Mouse (Mus musculus): ENCODE measurements around the gene Aoc1. TPM values are rescaled to one million over a fixed set of nuclear protein-coding genes. Genes with fewer than 3 reads are reported as not detected.

Aoc1 gene
- polyA plus RNA-seq, 1 experiment from 2014 or later, result not detected

DNA sequence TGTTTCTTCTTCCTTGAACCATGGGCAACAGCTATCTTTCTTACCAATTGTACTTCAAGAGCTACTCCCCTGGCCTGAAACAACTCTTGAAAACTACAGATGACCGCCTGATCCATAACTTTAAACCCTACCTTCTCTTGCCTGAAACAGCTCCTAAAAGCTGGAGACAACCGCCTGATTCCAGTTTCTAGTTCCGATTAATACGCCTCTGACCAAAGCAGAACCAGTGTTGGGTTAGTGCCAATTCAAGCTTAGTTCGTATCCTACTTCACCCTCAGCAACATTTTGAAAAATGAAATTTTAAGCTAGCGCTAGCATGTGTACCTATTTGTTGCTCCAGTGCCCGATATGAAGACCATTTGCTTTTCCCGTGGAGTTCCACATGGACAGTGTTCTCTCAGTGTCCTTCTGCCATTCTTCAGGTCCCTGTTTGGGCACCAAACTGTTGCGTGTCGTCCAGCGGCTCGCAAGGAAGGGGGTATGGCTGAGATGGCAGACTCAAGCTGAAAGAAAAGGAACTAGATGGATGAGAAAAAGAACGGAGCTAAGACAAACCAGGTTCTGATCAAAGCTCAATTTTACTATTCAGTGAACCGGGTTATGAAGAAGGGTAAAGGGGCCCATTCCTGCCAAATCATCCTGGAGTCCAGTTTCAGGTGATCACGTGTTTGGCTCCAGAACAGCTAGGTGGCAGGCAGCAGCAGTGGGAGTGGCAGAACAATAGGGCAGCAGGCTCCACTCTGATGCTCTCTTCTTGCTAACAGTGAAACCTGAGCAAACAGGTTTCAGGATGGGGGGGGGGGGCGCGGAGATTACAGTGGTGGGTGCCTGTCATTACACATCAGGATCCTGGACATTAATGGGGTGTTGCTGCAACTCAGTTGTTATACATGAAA lies 30.1 kb downstream of the Aoc1 start:
- Histone ChIP-seq H3K4me3 (no peak overlapping the region), H3K9me3 (replicated peaks) (no peaks in the 10 kb centered on the region), H3K4me1 (peaks cover 3% of the 10 kb centered on the region; the same call in 1 of the 2 replicates), H3K27me3 (ENCODE audit: low read depth, poor library complexity, severe bottlenecking) (no peaks in the 10 kb centered on the region), H3K27ac (no peak overlapping the region), H3K36me3 (no peaks in the 10 kb centered on the region)
- DNase-seq (ENCODE audit: low spot score), result no peak
- 92% methylated on average over 16 of the region's 17 CpGs for WGBS

DNA sequence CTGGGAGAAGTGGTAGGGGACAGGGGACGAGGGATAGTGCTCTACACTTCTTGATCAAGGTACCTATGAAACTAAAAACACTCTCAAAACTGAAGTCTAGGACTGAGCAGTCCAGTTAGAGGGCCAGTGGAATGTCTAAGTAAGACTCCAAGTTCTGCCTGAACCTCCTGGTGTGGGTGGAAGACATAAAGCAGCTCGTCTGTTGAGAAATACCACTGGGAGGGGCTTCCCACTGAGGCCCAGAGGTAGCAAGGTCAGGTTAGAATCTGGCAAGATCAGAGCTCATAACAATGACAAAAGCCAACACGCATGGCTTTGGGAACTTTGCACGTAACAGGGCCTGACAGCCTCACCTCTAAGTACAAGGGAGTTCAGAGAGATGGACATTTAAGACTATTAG lies 30.7 kb downstream of the Aoc1 start:
- Histone ChIP-seq H3K27me3 (ENCODE audit: low read depth, poor library complexity, severe bottlenecking) (no peaks in the 10 kb centered on the region), H3K36me3 (no peaks in the 10 kb centered on the region), H3K4me1 (peaks cover 3% of the 10 kb centered on the region; the same call in 1 of the 2 replicates), H3K27ac (no peak overlapping the region), H3K9me3 (replicated peaks) (no peaks in the 10 kb centered on the region), H3K4me3 (no peak overlapping the region)
- no peak for DNase-seq (ENCODE audit: low spot score)
- 79% methylated on average over 4 of the region's 4 CpGs for WGBS

DNA sequence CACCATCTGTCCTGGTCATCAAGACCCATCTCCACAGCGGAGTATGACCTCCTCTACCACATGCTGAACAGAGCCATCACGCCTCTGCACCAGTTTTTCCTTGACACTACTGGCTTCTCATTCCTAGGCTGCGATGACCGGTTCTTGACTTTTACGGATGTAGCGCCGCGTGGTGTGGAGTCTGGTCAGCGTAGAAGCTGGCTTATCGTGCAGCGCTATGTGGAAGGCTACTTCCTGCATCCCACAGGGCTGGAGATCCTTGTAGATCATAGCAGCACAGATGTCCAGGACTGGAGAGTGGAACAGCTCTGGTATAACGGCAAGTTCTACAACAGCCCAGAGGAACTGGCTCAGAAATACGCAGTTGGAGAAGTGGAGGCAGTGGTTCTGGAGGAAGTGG lies 32.9 kb downstream of the Aoc1 start:
- no peak for DNase-seq (ENCODE audit: low spot score)
- Histone ChIP-seq H3K27ac (no peak overlapping the region), H3K27me3 (ENCODE audit: low read depth, poor library complexity, severe bottlenecking) (no peaks in the 10 kb centered on the region), H3K36me3 (no peaks in the 10 kb centered on the region), H3K4me3 (no peak overlapping the region), H3K9me3 (replicated peaks) (no peaks in the 10 kb centered on the region), H3K4me1 (peaks cover 3% of the 10 kb centered on the region; the same call in 1 of the 2 replicates)
- WGBS, result 93% methylated on average over 13 of the region's 13 CpGs

DNA sequence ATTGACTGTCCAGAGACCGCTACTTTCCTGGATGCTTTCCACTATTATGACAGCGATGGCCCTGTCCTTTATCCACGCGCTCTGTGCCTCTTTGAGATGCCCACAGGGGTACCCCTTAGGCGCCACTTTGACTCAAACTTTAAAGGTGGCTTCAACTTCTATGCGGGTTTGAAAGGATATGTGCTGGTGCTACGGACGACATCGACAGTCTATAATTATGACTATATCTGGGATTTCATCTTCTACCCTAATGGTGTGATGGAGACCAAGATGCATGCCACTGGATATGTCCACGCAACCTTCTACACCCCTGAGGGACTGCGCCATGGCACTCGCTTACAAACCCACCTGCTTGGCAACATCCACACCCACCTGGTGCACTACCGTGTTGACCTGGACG lies 33.7 kb downstream of the Aoc1 start:
- peak; percentile 8 for DNase-seq (ENCODE audit: low spot score)
- 94% methylated on average over 14 of the region's 14 CpGs for WGBS

GRCm38 (mm10) chr6:48909229-48909628 lies 36.5 kb downstream of the Aoc1 start:
- DNase-seq (ENCODE audit: low spot score), result no peak
- Histone ChIP-seq H3K9me3 (replicated peaks) (no peaks in the 10 kb centered on the region), H3K27me3 (ENCODE audit: low read depth, poor library complexity, severe bottlenecking) (no peaks in the 10 kb centered on the region), H3K27ac (no peak overlapping the region), H3K4me1 (no peaks in the 10 kb centered on the region), H3K36me3 (no peaks in the 10 kb centered on the region), H3K4me3 (no peak overlapping the region)
- 75% methylated on average over 1 of the region's 1 CpGs for WGBS

More for the DNA sequence above, 33.7 kb downstream of the Aoc1 start:
- Histone ChIP-seq H3K4me1 (peaks cover 3% of the 10 kb centered on the region; the same call in 1 of the 2 replicates), H3K27ac (no peak overlapping the region), H3K27me3 (ENCODE audit: low read depth, poor library complexity, severe bottlenecking) (no peaks in the 10 kb centered on the region), H3K36me3 (no peaks in the 10 kb centered on the region), H3K4me3 (no peak overlapping the region), H3K9me3 (replicated peaks) (no peaks in the 10 kb centered on the region)

DNA sequence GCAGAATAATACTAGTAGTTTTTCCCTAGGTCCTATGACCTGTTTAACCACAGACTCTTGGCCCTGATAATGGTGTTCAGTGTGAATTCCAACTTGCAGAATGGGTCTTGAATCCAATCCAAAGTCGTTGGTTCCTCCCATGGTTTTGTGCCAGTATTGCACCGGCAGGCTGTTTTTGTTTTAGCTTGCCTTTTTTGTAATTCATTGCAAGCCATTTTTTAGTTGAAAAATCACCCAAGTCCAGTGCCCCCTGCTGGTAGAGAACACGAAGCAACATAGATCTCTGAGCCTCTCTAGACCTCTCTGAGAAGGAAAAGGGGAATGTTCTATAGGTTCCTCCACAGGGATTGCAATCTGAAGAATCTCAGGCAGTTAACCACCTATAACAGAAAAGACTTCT lies 39.3 kb downstream of the Aoc1 start:
- no peaks in the 10 kb centered on the region for H3K9me3 ChIP-seq (replicated peaks)
- no peaks in the 10 kb centered on the region for H3K36me3 ChIP-seq
- no peaks in the 10 kb centered on the region for H3K4me1 ChIP-seq
- 53% methylated on average over 3 of the region's 3 CpGs for WGBS
- H3K27me3 ChIP-seq (ENCODE audit: low read depth, poor library complexity, severe bottlenecking), result no peaks in the 10 kb centered on the region
- peak; percentile 49 for DNase-seq (ENCODE audit: low spot score)
- H3K27ac ChIP-seq, result no peak overlapping the region
- no peak overlapping the region for H3K4me3 ChIP-seq

DNA sequence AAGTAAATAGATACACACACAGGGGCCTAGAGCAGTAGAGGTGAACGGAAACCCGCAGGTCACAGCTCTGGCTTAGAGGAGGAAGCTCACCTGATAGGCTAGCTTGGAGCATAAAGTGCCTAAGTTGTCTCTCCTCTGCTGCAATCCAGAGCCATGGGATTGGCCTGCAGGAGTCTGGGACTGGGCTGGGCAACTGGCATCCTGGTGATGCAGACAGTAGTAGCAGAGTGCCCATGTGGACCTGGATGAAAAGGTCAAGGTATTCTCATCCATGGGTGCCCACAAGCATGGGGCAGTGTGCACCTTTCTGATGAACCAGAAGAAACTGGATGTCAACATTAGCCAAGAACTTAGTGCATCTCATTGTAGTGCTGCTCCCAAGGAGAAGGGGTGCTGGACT lies 40.9 kb downstream of the Aoc1 start:
- Histone ChIP-seq H3K4me3 (no peak overlapping the region), H3K27ac (no peak overlapping the region), H3K9me3 (replicated peaks) (no peaks in the 10 kb centered on the region), H3K36me3 (no peaks in the 10 kb centered on the region), H3K4me1 (no peaks in the 10 kb centered on the region), H3K27me3 (ENCODE audit: low read depth, poor library complexity, severe bottlenecking) (no peaks in the 10 kb centered on the region)
- 93% methylated on average over 2 of the region's 2 CpGs for WGBS
- DNase-seq (ENCODE audit: low spot score), result no peak

GRCm38 (mm10) chr6:48929595-48929994 lies 56.9 kb downstream of the Aoc1 start, which contains the start of gene 1600015I10Rik:
1600015I10Rik (plus strand) TSS chr6:48929895.
- Histone ChIP-seq H3K4me3 (no peak within 1 kb of the TSS), H3K27ac (no peak within 1 kb of the TSS), H3K9me3 (replicated peaks) (no peaks in the 10 kb centered on the region), H3K27me3 (ENCODE audit: low read depth, poor library complexity, severe bottlenecking) (no peaks in the 10 kb centered on the region), H3K4me1 (no peaks in the 10 kb centered on the region), H3K36me3 (no peaks in the 10 kb centered on the region)
- 90% methylated on average over 5 of the region's 5 CpGs for WGBS
- no peak for DNase-seq (ENCODE audit: low spot score)

DNA sequence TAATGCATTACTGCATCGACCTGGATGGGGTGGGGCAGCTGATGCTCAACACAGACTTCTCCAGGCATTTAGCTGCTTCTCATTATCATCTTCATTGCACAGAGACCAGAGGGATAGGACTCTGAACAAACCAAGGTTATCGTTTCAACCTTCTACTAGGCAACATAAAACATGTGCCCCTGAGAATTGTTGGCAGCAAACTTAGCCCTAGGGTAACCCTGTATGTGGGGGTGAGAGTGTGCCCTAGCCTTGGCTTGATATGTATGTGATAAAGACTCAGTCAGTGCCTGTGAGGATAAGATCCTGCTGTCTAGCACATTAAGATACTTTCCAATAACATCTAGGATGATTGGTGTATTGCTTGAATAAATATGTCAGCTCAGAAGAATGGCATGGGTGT lies 76.9 kb downstream of the Aoc1 start:
- WGBS, result 90% methylated on average over 2 of the region's 2 CpGs
- Histone ChIP-seq H3K4me3 (no peak overlapping the region), H3K4me1 (no peaks in the 10 kb centered on the region), H3K27me3 (ENCODE audit: low read depth, poor library complexity, severe bottlenecking) (no peaks in the 10 kb centered on the region), H3K27ac (no peak overlapping the region), H3K36me3 (no peaks in the 10 kb centered on the region), H3K9me3 (replicated peaks) (no peaks in the 10 kb centered on the region)
- DNase-seq (ENCODE audit: low spot score), result peak; percentile 22

DNA sequence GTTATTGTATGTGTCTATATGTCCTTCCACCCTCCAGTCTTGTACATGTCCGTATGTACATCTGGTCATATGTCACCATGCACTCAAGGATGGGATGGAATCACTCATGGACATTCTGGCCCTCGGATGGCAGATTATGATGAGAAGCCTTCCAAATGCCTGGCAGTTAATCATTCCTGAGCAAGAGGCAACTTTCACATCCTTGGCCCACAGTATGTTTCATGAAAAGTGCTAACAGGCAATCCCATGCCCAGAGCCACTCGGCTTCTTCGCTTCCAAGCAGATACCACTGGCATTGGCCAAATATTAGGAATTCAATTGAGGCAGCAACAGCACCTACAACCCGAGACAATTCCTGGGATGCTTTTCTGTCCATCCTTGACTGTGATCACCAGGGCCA lies 78.0 kb downstream of the Aoc1 start:
- no peaks in the 10 kb centered on the region for H3K36me3 ChIP-seq
- no peak for DNase-seq (ENCODE audit: low spot score)
- 87% methylated on average over 5 of the region's 5 CpGs for WGBS
- no peak overlapping the region for H3K27ac ChIP-seq
- H3K4me3 ChIP-seq, result no peak overlapping the region
- no peaks in the 10 kb centered on the region for H3K4me1 ChIP-seq
- no peaks in the 10 kb centered on the region for H3K27me3 ChIP-seq (ENCODE audit: low read depth, poor library complexity, severe bottlenecking)
- no peaks in the 10 kb centered on the region for H3K9me3 ChIP-seq (replicated peaks)

DNA sequence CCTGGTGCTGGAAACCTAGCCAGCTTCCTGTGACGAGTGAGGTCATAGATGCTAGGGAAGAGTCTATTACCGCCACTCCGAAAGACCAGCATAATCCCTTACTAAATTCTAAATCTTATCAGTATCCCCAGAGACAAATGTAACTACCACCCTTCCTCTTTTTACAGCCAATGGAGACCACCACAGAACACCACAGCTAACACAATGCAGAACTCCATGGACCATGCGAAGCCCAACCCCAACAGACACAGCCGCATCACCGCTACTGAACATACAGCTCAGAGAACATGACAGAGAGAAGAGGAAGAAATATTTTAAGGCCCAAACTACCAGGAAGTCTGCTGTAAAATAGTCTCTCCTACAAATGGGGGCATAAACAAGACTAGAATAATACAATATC lies 78.9 kb downstream of the Aoc1 start:
- no peak for DNase-seq (ENCODE audit: low spot score)
- H3K27ac ChIP-seq, result no peak overlapping the region

DNA sequence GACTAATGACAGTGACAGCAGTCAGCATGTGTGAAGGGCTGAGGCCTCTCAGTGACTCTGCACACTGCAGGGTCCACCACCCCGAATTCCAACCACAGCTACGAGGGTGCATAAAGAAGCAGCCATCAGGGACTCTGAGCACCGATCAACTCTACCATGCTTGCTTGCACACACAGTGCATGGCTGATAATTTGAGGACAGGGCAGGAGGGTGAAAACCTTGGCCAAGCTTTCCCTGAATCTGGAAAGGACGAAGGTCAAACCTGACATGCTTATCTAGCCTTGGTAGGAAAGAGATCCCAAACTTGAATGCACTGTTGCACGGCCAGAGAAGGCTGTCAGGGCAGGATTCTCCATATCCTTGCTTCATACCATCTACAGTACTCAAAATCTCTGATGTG lies 80.5 kb downstream of the Aoc1 start:
- Histone ChIP-seq H3K4me1 (no peaks in the 10 kb centered on the region), H3K36me3 (no peaks in the 10 kb centered on the region), H3K9me3 (replicated peaks) (no peaks in the 10 kb centered on the region), H3K27me3 (ENCODE audit: low read depth, poor library complexity, severe bottlenecking) (no peaks in the 10 kb centered on the region), H3K27ac (no peak overlapping the region), H3K4me3 (no peak overlapping the region)
- WGBS, result 84% methylated on average over 5 of the region's 5 CpGs
- no peak for DNase-seq (ENCODE audit: low spot score)

More for the DNA sequence above, 78.9 kb downstream of the Aoc1 start:
- H3K27me3 ChIP-seq (ENCODE audit: low read depth, poor library complexity, severe bottlenecking), result no peaks in the 10 kb centered on the region
- no peaks in the 10 kb centered on the region for H3K9me3 ChIP-seq (replicated peaks)
- H3K4me3 ChIP-seq, result no peak overlapping the region
- H3K36me3 ChIP-seq, result no peaks in the 10 kb centered on the region
- WGBS, result 93% methylated on average over 6 of the region's 6 CpGs
- H3K4me1 ChIP-seq, result no peaks in the 10 kb centered on the region

- Histone ChIP-seq H3K4me1 (no peaks in the 10 kb centered on the region), H3K27ac (no peak overlapping the region), H3K4me3 (no peak overlapping the region), H3K9me3 (replicated peaks) (no peaks in the 10 kb centered on the region), H3K36me3 (no peaks in the 10 kb centered on the region), H3K27me3 (ENCODE audit: low read depth, poor library complexity, severe bottlenecking) (no peaks in the 10 kb centered on the region)
- WGBS, result 85% methylated on average over 5 of the region's 5 CpGs
- DNase-seq (ENCODE audit: low spot score), result no peak
These were observed 81.5 kb downstream of the Aoc1 start for GRCm38 (mm10) chr6:48954211-48954610.

Measured in limb, embryonic 10.5 days (tissue).